Mouse (Mus musculus): ENCODE results near the gene Preb. TPM values are rescaled to one million over a fixed set of nuclear protein-coding genes. Genes with fewer than 3 reads are reported as not detected.

Preb gene
- polyA plus RNA-seq, 2 experiments: 53.8 to 95.2 TPM

- 70% methylated on average over 4 of the region's 4 CpGs for WGBS (ENCODE audit: insufficient replicate concordance)
- TF ChIP-seq EP300 (IDR thresholded peaks at IDR 0.05; ENCODE audit: low read depth) (no peak), CTCF (IDR thresholded peaks at IDR 0.05; ENCODE audit: low read depth) (no peak)
- Histone ChIP-seq H3K4me1 (replicated peaks; ENCODE audit: control insufficient read depth in 2 of 2, insufficient read depth in 2 of 2, low read length in 1 of 2) (no peaks in the 10 kb centered on the region), H3K4me2 (ENCODE audit: low read depth) (no peak overlapping the region), H3K9me3 (ENCODE audit: control insufficient read depth, low read length) (no peaks in the 10 kb centered on the region), H3K27me3 (ENCODE audit: control insufficient read depth, insufficient read depth, low read length) (no peaks in the 10 kb centered on the region), H3K27ac (no peak overlapping the region), H3K9ac (replicated peaks) (no peak overlapping the region), H3K36me3 (replicated peaks; ENCODE audit: control insufficient read depth, insufficient read depth, low read depth) (no peaks in the 10 kb centered on the region), H3K4me3 (ENCODE audit: insufficient read depth in 1 of 2, low read depth in 2 of 2, low read length in 2 of 2) (no peak overlapping the region)
- DNase-seq (ENCODE audit: low read depth in 3 of 3, low spot score in 3 of 3) (no peak), ATAC-seq (ENCODE audit: insufficient read depth) (no peak)
These were observed 28.8 kb downstream of the Preb start for GRCm38 (mm10) chr5:30931378-30931777.

GRCm38 (mm10) chr5:30930846-30931245 lies 29.3 kb downstream of the Preb start:
- no peak for DNase-seq (ENCODE audit: low read depth in 3 of 3, low spot score in 3 of 3)
- Histone ChIP-seq H3K4me3 (ENCODE audit: insufficient read depth in 1 of 2, low read depth in 2 of 2, low read length in 2 of 2) (no peak overlapping the region), H3K27ac (no peak overlapping the region), H3K36me3 (replicated peaks; ENCODE audit: control insufficient read depth, insufficient read depth, low read depth) (no peaks in the 10 kb centered on the region), H3K9ac (replicated peaks) (no peak overlapping the region), H3K4me2 (ENCODE audit: low read depth) (no peak overlapping the region), H3K27me3 (ENCODE audit: control insufficient read depth, insufficient read depth, low read length) (no peaks in the 10 kb centered on the region), H3K9me3 (ENCODE audit: control insufficient read depth, low read length) (no peaks in the 10 kb centered on the region), H3K4me1 (replicated peaks; ENCODE audit: control insufficient read depth in 2 of 2, insufficient read depth in 2 of 2, low read length in 1 of 2) (no peaks in the 10 kb centered on the region)
- ATAC-seq (ENCODE audit: insufficient read depth): no peak
- WGBS (ENCODE audit: insufficient replicate concordance): 77% methylated on average over 6 of the region's 6 CpGs
- no peak for TF ChIP-seq EP300 (IDR thresholded peaks at IDR 0.05; ENCODE audit: low read depth)
- TF ChIP-seq CTCF (IDR thresholded peaks at IDR 0.05; ENCODE audit: low read depth): no peak

GRCm38 (mm10) chr5:30930121-30930520 lies 30.0 kb downstream of the Preb start:
- H3K9ac ChIP-seq (replicated peaks): no peak overlapping the region
- H3K4me1 ChIP-seq (replicated peaks; ENCODE audit: control insufficient read depth in 2 of 2, insufficient read depth in 2 of 2, low read length in 1 of 2): no peaks in the 10 kb centered on the region
- no peaks in the 10 kb centered on the region for H3K36me3 ChIP-seq (replicated peaks; ENCODE audit: control insufficient read depth, insufficient read depth, low read depth)
- ATAC-seq (ENCODE audit: insufficient read depth) (no peak), DNase-seq (ENCODE audit: low read depth in 3 of 3, low spot score in 3 of 3) (no peak)
- no peaks in the 10 kb centered on the region for H3K27me3 ChIP-seq (ENCODE audit: control insufficient read depth, insufficient read depth, low read length)
- H3K9me3 ChIP-seq (ENCODE audit: control insufficient read depth, low read length): no peaks in the 10 kb centered on the region
- H3K4me2 ChIP-seq (ENCODE audit: low read depth): no peak overlapping the region
- no peak overlapping the region for H3K27ac ChIP-seq
- 55% methylated on average over 4 of the region's 4 CpGs for WGBS (ENCODE audit: insufficient replicate concordance)
- H3K4me3 ChIP-seq (ENCODE audit: insufficient read depth in 1 of 2, low read depth in 2 of 2, low read length in 2 of 2): no peak overlapping the region
- TF ChIP-seq EP300 (IDR thresholded peaks at IDR 0.05; ENCODE audit: low read depth): no peak
- peak; percentile 73 for TF ChIP-seq CTCF (IDR thresholded peaks at IDR 0.05; ENCODE audit: low read depth)

GRCm38 (mm10) chr5:30927945-30928529 lies 32.1 kb downstream of the Preb start:
- H3K4me1 ChIP-seq (replicated peaks; ENCODE audit: control insufficient read depth in 2 of 2, insufficient read depth in 2 of 2, low read length in 1 of 2): peaks cover under 1 to 6% of the 10 kb centered on the region in 2 experiments; a peak in 3 of 4 replicates
- no peak overlapping the region for H3K27ac ChIP-seq
- whole genome bisulfite sequencing (ENCODE audit: insufficient replicate concordance): 51% methylated on average over 7 of the region's 7 CpGs
- H3K4me2 ChIP-seq (ENCODE audit: low read depth): no peak overlapping the region
- H3K4me3 ChIP-seq (ENCODE audit: insufficient read depth in 1 of 2, low read depth in 2 of 2, low read length in 2 of 2): no peak overlapping the region
- H3K9ac ChIP-seq (replicated peaks): no peak overlapping the region
- no peak for ATAC-seq (ENCODE audit: insufficient read depth)
- H3K36me3 ChIP-seq (replicated peaks; ENCODE audit: control insufficient read depth, insufficient read depth, low read depth): no peaks in the 10 kb centered on the region
- H3K27me3 ChIP-seq (ENCODE audit: control insufficient read depth, insufficient read depth, low read length): no peaks in the 10 kb centered on the region
- no peaks in the 10 kb centered on the region for H3K9me3 ChIP-seq (ENCODE audit: control insufficient read depth, low read length)
- no peak for DNase-seq (ENCODE audit: low read depth in 3 of 3, low spot score in 3 of 3)
- no peak for TF ChIP-seq EP300 (IDR thresholded peaks at IDR 0.05; ENCODE audit: low read depth)
- no peak for TF ChIP-seq CTCF (IDR thresholded peaks at IDR 0.05; ENCODE audit: low read depth)

- no peaks in the 10 kb centered on the region for H3K27me3 ChIP-seq (ENCODE audit: control insufficient read depth, insufficient read depth, low read length)
- no peaks in the 10 kb centered on the region for H3K36me3 ChIP-seq (replicated peaks; ENCODE audit: control insufficient read depth, insufficient read depth, low read depth)
- no peaks in the 10 kb centered on the region for H3K9me3 ChIP-seq (ENCODE audit: control insufficient read depth, low read length)
- no peak overlapping the region for H3K27ac ChIP-seq
- no peak overlapping the region for H3K9ac ChIP-seq (replicated peaks)
- H3K4me2 ChIP-seq (ENCODE audit: low read depth): no peak overlapping the region
- 64% methylated on average over 2 of the region's 2 CpGs for WGBS (ENCODE audit: insufficient replicate concordance)
- H3K4me1 ChIP-seq (replicated peaks; ENCODE audit: control insufficient read depth in 2 of 2, insufficient read depth in 2 of 2, low read length in 1 of 2): peaks cover 12 to 20% of the 10 kb centered on the region in 2 experiments
- no peak for DNase-seq (ENCODE audit: low read depth in 3 of 3, low spot score in 3 of 3)
- H3K4me3 ChIP-seq (ENCODE audit: insufficient read depth in 1 of 2, low read depth in 2 of 2, low read length in 2 of 2): no peak overlapping the region
- TF ChIP-seq EP300 (IDR thresholded peaks at IDR 0.05; ENCODE audit: low read depth): no peak
- TF ChIP-seq CTCF (IDR thresholded peaks at IDR 0.05; ENCODE audit: low read depth): no peak
- no peak for ATAC-seq (ENCODE audit: insufficient read depth)
These were observed 34.1 kb downstream of the Preb start for GRCm38 (mm10) chr5:30926073-30926472.
